Mouse (Mus musculus) kidney, embryonic 14.5 days (tissue): ENCODE measurements at regions not wholly inside any gene's neighbourhood (a gene's known extent, or its start where the extent isn't known, plus 50 kb on each side); places are given as distances from the start of the nearest gene placed in this dataset.

ENCODE experiments used
- ATAC-seq: fragments of 200-750 bp; cut with Nextera tagmentation; 2 replicates; pipeline ENCODE4 v1.8.0; 2017; ENCODE audit warnings: moderate number of reproducible peaks, mild to moderate bottlenecking, moderate TSS enrichment, moderate library complexity; ENCODE audit not compliant: low FRiP score, low TSS enrichment
- H3K27ac ChIP-seq: fragments of 300-500 bp; sonication (generic); 2 replicates; pipeline ENCODE4 v1.5.1; 2014; ENCODE audit warnings: low read depth, mild to moderate bottlenecking, low read length, moderate library complexity, mixed read lengths
- H3K27me3 ChIP-seq: fragments of 300-500 bp; sonication (generic); 2 replicates; pipeline ENCODE4 v1.6.1; 2014; ENCODE audit warnings: mild to moderate bottlenecking, low read length; ENCODE audit not compliant: control insufficient read depth, insufficient read depth
- H3K36me3 ChIP-seq: fragments of 300-500 bp; sonication (generic); 2 replicates; pipeline ENCODE4 v1.6.1; 2014; ENCODE audit warnings: low read length, mixed read lengths; ENCODE audit not compliant: control insufficient read depth, insufficient read depth
- H3K4me1 ChIP-seq: fragments of 300-500 bp; sonication (generic); 2 replicates; pipeline ENCODE4 v1.6.1; 2014; ENCODE audit warnings: low read length, mixed read lengths; ENCODE audit not compliant: control insufficient read depth, insufficient read depth
- H3K4me2 ChIP-seq: fragments of 300-500 bp; sonication (generic); replicated peaks from 2 replicates; pipeline ENCODE4 v1.6.1; 2014; ENCODE audit warnings: low read depth, mild to moderate bottlenecking, low read length
- H3K4me3 ChIP-seq: fragments of 300-500 bp; sonication (generic); 2 replicates; pipeline ENCODE4 v1.5.1; 2014; ENCODE audit warnings: mild to moderate bottlenecking, low read length
- H3K9ac ChIP-seq: fragments of 300-500 bp; sonication (generic); 2 replicates; pipeline ENCODE4 v1.6.1; 2014; ENCODE audit warnings: low read depth, mild to moderate bottlenecking, low read length, moderate library complexity
- H3K9me3 ChIP-seq: fragments of 300-500 bp; sonication (generic); 2 replicates; pipeline ENCODE4 v1.6.1; 2016; ENCODE audit warnings: low read length; ENCODE audit not compliant: control insufficient read depth
- WGBS: fragments of 180-500 bp; shearing (Covaris S2); extraction: QIAGEN DNeasy Blood & Tissue Kit; methylation state at CpG from one replicate; pipeline ENCODE4 v1.1.7; 2014; 5-methylcytosine and 5-hydroxymethylcytosine counted together

GRCm38 (mm10) chr12:7746708-7747107 is 230.7 kb upstream of the Apob start:
- H3K9ac ChIP-seq: no peak overlapping the region
- no peaks in the 10 kb centered on the region for H3K36me3 ChIP-seq
- H3K4me3 ChIP-seq: no peak overlapping the region
- no peaks in the 10 kb centered on the region for H3K27me3 ChIP-seq
- no peak overlapping the region for H3K27ac ChIP-seq
- no peaks in the 10 kb centered on the region for H3K4me1 ChIP-seq
- 58% methylated on average over 2 of the region's 2 CpGs for WGBS
- no peak overlapping the region for H3K4me2 ChIP-seq
- H3K9me3 ChIP-seq: no peaks in the 10 kb centered on the region
- ATAC-seq: no peak

- WGBS: 26% methylated on average over 5 of the region's 5 CpGs
These were observed 227.9 kb upstream of the Apob start for GRCm38 (mm10) chr12:7749319-7750238.

GRCm38 (mm10) chr12:7754861-7755260 is 222.6 kb upstream of the Apob start:
- no peak overlapping the region for H3K9ac ChIP-seq
- H3K27me3 ChIP-seq: no peaks in the 10 kb centered on the region
- H3K9me3 ChIP-seq: no peaks in the 10 kb centered on the region
- no peaks in the 10 kb centered on the region for H3K4me1 ChIP-seq
- H3K36me3 ChIP-seq: no peaks in the 10 kb centered on the region
- H3K27ac ChIP-seq: no peak overlapping the region
- 86% methylated on average over 5 of the region's 5 CpGs for WGBS
- no peak overlapping the region for H3K4me3 ChIP-seq
- no peak overlapping the region for H3K4me2 ChIP-seq
- ATAC-seq: no peak

More at GRCm38 (mm10) chr12:7749319-7750238, 227.9 kb upstream of the Apob start:
- H3K9ac ChIP-seq: no peak overlapping the region
- H3K36me3 ChIP-seq: no peaks in the 10 kb centered on the region
- no peaks in the 10 kb centered on the region for H3K4me1 ChIP-seq
- no peak overlapping the region for H3K4me2 ChIP-seq
- no peaks in the 10 kb centered on the region for H3K27me3 ChIP-seq
- H3K4me3 ChIP-seq: no peak overlapping the region
- ATAC-seq: peak; percentile 46; the same call in 1 of the 2 replicates
- H3K9me3 ChIP-seq: no peaks in the 10 kb centered on the region
- H3K27ac ChIP-seq: no peak overlapping the region

- H3K4me3 ChIP-seq: no peak overlapping the region
- H3K36me3 ChIP-seq: no peaks in the 10 kb centered on the region
- no peaks in the 10 kb centered on the region for H3K4me1 ChIP-seq
- H3K27me3 ChIP-seq: no peaks in the 10 kb centered on the region
- H3K27ac ChIP-seq: no peak overlapping the region
- no peaks in the 10 kb centered on the region for H3K9me3 ChIP-seq
- 75% methylated on average over 11 of the region's 11 CpGs for WGBS
- no peak overlapping the region for H3K9ac ChIP-seq
- H3K4me2 ChIP-seq: no peak overlapping the region
- ATAC-seq: no peak
These were observed 212.4 kb upstream of the Apob start for GRCm38 (mm10) chr12:7764795-7765697.

GRCm38 (mm10) chr12:7774127-7774526 is 203.3 kb upstream of the Apob start:
- Histone ChIP-seq H3K4me2 (no peak overlapping the region), H3K9me3 (no peaks in the 10 kb centered on the region), H3K4me3 (no peak overlapping the region), H3K9ac (no peak overlapping the region), H3K27me3 (no peaks in the 10 kb centered on the region), H3K36me3 (no peaks in the 10 kb centered on the region), H3K4me1 (no peaks in the 10 kb centered on the region), H3K27ac (no peak overlapping the region)
- 31% methylated on average over 3 of the region's 3 CpGs for WGBS
- ATAC-seq: no peak

GRCm38 (mm10) chr12:7776335-7776734 is 201.1 kb upstream of the Apob start:
- WGBS: 78% methylated on average over 3 of the region's 3 CpGs
- H3K27ac ChIP-seq: no peak overlapping the region
- H3K9ac ChIP-seq: no peak overlapping the region
- H3K4me2 ChIP-seq: no peak overlapping the region
- H3K36me3 ChIP-seq: no peaks in the 10 kb centered on the region
- H3K4me3 ChIP-seq: no peak overlapping the region
- ATAC-seq: no peak
- no peaks in the 10 kb centered on the region for H3K4me1 ChIP-seq
- H3K9me3 ChIP-seq: no peaks in the 10 kb centered on the region
- no peaks in the 10 kb centered on the region for H3K27me3 ChIP-seq

- 53% methylated on average over 10 of the region's 10 CpGs for WGBS
- H3K27ac ChIP-seq: no peak overlapping the region
- ATAC-seq: peak; percentile 78
These were observed 200.0 kb upstream of the Apob start for GRCm38 (mm10) chr12:7777220-7778055.

GRCm38 (mm10) chr12:7778056-7778440 is 199.4 kb upstream of the Apob start:
- no peak overlapping the region for H3K9ac ChIP-seq
- H3K27me3 ChIP-seq: no peaks in the 10 kb centered on the region
- no peak overlapping the region for H3K4me2 ChIP-seq
- 51% methylated on average over 6 of the region's 6 CpGs for WGBS
- no peaks in the 10 kb centered on the region for H3K36me3 ChIP-seq
- no peaks in the 10 kb centered on the region for H3K4me1 ChIP-seq
- ATAC-seq: 0 out of 2 replicates have a peak, but pooled peaks have one; percentile 9
- no peak overlapping the region for H3K27ac ChIP-seq
- no peaks in the 10 kb centered on the region for H3K9me3 ChIP-seq
- H3K4me3 ChIP-seq: no peak overlapping the region

More at GRCm38 (mm10) chr12:7777220-7778055, 200.0 kb upstream of the Apob start:
- H3K4me2 ChIP-seq: no peak overlapping the region
- no peak overlapping the region for H3K4me3 ChIP-seq
- H3K9ac ChIP-seq: no peak overlapping the region
- no peaks in the 10 kb centered on the region for H3K4me1 ChIP-seq
- H3K36me3 ChIP-seq: no peaks in the 10 kb centered on the region
- no peaks in the 10 kb centered on the region for H3K27me3 ChIP-seq
- H3K9me3 ChIP-seq: no peaks in the 10 kb centered on the region
